Mouse (Mus musculus): Measurements from ENCODE around the gene Zfp213.

Gene Zfp213

DNA sequence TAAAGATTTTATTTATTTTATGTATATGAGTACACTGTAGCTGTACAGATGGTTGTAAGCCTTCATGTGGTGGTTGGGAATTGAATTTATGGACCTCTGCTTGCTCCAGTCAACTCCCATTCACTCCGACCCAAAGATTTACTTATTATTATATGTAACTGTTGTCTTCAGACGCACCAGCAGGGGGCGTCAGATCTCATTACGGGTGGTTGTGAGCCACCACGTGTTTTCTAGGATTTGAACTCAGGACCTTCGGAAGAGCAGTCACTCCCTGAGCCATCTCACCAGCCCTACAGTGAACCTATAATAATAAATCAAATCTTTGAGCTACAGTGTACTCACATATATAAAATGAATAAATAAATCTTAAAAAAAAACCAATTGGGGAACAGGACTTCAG lies 8.0 kb upstream of the Zfp213 start:
- DNase-seq: no peak

DNA sequence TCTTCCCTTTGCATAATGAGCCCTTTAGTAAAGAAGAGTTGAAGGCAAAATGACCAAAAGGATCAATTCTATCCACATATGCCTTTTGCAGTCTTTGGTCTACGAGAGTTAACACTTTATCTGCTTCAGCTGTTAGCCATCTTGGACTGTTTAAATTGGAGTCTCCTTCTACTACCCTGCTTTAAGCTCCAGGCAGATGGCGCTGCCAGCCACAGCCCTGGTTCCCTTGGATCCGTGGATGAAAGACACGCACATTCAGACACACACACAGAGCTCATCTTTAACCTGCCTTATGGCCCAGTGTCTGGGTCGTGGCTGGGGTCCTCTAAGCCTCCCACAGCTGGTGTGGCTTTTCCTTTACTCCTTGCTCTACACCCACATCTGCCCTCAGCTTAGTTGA lies 7.0 kb upstream of the Zfp213 start:
- DNase-seq: no peak

DNA sequence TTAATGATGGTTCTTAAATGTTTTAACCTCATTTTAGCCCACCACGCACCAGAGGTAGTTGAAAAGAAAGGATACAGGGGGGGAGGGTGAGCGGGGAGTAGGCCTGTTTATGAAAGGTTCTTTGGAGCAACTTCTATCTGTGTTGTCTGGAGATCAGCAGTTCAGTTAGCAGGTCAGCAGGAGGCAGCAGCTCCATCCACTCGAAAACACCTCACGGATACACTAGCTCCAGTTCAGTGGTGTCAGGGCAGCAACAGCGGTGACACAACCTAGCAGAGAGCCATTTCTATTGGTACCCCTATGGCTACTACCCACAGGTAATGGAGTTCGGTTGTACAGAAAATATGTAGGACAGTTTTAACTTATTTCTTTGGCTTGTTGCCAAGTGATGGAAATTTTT lies 6.0 kb upstream of the Zfp213 start:
- peak in 1 of 2 experiments; percentile 46 for DNase-seq

DNA sequence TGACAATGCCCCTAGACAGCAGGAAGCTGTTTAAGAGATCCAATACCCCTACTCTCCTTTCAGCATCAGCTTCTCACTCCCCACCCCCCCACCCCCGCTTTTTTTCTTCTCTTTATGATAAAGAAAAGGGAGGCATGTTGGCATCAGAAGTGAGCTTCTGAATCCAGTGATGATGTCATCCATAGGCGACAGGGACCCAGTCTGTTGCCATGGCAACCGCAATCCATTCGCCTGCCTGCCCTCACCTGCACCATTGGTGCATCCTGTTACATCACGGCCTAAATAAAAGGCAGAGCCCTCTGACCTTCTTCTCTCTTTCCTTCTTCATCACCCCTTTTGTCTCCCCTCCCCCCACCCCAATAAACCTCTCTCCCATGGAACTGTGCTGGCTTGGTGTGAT lies 4.3 kb upstream of the Zfp213 start:
- no peak for DNase-seq

DNA sequence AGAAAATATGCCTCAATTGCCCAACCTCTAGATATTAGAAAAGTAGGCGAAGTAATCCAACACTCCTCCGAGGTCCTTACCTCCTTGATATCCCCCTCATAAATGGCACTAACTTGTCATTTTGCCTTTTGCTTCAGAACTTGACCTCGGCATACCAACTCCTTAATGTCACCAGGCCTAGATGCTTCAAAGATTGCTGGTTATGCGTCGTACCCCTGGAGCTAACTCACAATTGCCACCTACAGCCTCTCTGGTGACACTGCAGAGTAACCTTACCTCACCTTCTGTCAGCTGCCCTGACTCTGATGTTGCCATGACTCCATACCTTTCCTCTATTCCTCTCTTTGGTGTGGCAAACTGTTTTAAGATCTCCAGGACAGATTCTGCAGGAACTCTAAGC lies 2.7 kb upstream of the Zfp213 start:
- no peak for DNase-seq

DNA sequence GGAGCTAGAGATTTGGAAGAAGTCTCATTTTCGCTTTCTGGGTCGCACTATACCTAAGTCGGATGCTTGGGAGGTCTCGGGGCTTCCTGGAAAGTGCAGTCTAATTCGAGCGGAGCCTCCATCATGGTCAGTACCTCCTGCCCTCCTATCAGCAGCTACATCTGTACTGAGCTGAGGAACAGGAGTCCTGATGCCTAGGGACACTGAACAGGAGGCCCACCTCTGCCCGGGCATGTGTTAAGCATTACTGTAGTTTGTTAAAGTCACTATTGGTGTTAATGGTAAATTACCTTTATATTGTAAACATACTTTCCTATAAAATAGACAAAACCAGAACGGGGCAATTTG lies 304 bp upstream of the Zfp213 start:
- DNase-seq: no peak

DNA sequence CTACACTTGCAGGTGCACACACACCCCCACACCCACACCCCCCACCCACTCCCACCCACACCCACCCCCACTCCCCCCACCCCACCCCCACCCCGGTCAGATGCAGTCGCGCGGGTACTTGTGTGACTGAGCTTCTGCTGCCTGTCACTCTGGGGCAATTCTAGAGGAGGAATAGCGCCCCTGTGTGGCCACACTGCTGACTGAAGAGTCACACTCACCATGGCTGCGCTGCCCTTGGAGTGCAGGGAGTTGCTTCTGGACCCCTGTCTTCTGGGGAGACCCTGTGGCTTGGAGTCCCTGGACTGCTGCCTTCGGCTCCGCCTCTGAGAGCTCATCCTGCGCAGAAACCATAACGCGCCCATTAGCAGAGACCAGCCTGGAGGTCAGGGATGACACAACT lies 4.3 kb downstream of the Zfp213 start:
- no peak for DNase-seq

DNA sequence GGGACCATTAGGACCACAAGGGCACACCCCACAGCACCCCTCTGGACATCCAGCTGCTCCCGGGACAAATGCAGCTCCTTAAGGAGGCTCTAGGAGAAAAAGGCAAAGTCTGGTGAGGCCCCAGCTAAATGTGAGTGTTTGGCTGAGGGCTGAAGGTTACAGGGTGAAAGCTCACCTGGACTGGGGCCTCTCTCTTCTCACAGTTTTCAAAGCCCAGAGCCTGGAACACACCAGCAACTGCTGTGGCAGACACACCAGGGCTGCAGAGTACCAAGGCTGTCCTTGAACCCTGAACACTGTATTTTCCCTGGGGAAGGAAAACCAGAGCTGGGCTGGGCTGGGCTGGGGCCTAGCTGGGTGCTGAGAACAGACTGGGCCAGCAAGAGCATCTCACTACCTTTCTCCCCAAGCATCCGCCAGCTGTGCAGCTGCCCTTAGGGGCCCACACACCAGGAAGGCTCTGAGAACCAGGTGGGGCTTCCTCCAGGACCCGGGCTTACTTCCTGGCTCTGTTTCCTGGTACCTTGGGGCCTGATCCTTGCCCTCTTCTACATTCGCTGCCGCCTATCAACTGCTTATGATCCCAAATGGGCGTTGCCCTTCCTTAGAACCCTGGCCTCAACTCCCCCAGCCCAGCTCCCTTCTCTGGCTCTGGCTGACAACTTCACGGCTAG lies 8.7 kb downstream of the Zfp213 start:
- no peak for DNase-seq

DNA sequence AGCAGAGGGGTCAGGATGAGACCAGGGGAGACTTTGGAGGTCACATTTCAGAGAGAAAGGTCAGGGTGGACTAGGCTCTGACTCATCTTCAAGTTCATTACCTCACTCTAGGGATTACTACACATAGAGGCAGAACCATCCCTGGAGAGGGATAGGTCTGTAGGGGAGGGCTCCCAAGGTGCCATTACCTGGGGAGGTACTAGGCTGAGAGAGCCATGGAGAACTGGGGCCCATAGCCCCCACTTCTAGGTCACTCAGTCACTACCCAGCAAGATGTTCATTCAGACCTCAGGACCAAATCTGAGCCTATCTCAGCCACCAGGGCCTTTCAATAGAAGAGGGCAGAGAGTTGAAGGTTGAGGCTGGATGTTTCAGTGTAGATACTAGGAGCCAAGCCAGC lies 9.7 kb downstream of the Zfp213 start:
- no peak for DNase-seq

DNA sequence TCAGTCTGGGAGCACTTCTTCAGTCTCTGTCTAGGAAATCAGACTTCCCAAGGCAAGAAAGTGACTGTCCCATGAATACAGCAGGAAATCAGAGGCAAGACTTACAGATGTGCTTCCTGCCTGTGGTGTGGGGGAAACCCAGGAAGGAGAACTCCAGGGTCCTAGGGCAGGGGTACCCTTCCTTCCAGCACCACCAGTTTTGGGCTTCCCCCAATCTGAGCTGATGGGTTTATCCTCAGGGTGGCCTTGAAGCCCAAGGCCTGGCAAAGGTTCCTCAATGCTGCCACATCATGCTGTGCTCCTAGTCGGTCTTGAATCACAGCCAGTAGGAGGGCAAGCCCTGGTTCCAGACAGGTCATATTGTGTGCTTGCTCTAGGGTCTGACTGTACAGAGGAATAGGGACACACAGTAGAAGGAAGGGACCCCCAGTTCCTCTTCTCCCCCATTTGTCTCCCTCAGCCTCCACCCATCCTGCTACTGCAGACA lies 10.4 kb downstream of the Zfp213 start:
- no peak for DNase-seq

DNA sequence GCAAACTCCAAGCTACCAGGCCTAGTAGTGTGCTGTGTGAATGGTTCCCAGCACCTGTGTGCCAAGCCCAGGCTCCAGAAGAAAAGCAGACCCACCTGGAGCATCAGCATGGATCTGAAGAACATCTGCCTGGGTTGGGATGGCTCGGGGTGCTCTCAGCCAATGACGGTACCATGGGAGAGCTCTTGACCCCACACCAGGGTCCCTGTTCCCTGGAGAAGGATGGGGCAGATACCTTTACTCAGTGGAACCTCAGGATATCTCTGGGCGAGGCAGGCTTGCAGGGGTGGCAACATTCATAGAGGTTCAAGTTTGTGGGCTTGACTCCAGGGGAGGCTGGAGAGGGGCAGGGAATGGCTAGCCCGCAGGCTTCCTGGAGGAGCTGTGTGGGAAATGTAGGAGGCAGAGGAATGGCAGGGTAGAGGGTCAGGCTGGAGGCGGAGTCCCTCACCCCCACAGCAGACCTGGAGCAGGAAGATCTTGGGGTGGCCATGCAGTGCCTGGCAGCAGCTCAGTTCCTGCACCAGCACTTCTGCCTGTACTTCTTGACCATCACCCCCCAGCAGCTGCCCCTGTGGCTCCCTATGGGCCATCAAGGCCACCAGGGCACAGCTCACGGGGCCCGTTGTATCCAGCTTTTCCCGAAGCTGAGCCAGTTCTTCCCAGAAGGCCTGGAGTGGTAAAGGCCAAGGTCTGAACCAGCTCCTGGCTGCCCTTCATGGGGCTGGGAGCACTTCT lies 11.0 kb downstream of the Zfp213 start:
- no peak for DNase-seq

DNA sequence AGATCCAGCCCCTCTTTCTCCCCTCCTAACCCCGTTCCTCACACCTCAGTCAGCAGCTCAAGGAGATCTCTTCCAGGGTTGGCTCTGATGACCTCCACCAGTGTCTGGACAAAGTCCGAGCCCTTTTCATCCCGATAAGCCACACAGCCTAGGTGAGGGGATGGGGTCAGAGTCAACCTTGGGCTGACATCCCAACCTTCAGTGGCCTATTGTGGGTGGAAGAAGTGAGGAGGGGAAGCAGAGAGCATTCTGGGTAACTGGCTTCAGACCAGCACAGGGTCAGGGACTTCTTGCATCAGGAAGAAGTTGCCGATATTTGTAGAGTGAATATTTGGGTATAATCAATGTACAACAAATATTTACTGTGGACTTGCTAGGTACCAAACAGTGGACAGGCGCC lies 12.1 kb downstream of the Zfp213 start:
- no peak for DNase-seq

DNA sequence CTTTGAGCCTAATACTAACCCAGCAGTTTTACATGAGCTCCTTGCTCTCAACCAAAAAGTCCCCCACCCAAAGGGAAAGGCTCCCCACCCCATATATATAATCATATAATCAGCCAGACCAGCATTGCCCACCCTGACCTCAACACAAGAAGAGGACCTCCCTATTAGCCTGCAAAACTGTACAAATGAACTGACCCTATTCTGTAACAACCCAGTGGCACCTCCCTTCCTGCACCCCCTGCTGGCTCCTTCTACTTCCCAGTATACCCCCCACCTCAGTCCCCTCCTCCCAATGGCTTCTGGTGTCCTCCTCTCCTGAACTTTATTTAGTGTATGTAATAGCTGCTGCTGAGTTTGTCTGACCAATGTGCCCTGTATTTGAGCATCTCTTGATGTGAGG lies 12.6 kb downstream of the Zfp213 start:
- no peak for DNase-seq

DNA sequence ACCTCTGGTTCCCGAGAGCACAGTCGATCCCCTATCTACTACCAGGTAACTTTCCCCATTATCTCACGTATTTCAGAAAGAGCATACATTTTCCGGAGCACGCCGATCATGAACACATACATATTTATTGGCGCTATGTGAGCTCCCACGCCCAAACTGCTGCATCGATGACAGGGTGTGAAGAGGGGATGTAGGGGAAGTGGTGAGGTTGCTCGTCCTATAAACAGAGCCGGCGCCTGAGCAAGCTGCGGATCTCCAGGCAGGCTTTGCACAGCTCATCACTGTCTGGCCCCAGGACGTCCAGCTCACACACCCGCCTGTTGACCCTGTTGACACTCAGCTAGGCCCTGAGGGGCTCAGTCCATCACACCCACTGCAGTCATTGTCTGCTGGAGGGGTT lies 13.2 kb downstream of the Zfp213 start:
- no peak for DNase-seq

DNA sequence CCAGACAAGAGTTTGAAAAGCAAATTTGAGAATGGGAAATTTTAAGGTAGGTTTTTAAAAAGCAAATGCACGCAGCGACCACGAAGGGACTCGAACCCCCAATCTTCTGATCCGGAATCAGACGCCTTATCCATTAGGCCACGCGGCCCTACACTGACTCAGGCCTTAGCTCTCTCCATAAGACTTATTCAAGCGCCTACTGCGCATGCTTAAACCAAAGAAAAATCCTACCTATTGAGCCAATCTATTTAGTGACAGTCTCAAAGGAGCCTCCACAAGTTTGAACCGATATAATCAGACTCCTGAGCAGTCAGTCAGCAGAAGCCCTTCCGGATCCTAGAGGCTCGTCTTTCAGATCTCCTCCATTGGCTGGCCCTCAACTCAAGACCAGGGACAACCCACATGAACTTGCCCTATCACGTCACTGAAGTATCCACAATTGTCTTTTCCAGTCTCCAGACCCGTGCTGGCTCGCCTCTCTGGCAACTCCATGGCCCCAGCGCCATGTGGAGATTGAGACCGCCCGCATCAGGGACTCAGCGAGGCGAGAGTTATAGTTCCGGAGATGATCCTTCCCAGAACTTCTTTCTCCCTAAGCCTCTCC lies 13.7 kb downstream of the Zfp213 start:
- DNase-seq: peak; percentile 69 to 82

DNA sequence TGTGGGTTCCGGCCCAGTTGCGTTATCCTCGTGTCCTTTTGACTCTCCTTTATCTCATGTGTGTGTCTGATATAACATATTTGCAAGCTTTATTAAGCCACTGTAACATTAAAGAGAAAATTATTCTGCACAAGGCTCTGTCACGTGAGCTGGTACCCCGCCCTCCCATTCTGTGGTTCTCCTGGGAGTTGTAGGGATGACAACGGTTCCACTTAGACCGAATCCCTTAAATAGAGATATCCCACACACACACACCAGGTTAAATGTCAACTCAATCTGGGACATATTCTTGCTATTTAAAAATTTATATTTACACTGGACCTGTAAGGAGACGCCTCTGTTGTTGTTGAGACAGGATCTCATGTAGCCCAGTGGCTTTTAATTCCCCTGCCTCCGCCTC lies 14.6 kb downstream of the Zfp213 start:
- DNase-seq: no peak

DNA sequence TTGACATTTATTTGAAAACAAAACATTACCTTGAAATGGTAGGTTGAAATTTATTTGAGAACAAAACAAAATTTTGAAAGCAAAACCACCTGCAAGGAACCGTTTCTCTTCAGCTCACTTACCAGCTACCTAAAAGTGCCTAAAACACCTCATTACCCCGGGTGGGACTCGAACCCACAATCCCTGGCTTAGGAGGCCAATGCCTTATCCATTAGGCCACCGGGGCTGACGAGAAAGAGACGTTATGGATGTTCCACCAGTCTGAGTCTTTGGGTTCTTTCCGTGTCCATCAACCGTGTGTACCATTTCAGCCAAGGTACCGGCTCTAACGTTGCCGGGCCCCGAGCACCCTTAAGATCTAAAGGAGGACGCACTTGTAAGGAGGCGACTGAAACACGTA lies 15.4 kb downstream of the Zfp213 start:
- DNase-seq: peak; percentile 44 to 65

DNA sequence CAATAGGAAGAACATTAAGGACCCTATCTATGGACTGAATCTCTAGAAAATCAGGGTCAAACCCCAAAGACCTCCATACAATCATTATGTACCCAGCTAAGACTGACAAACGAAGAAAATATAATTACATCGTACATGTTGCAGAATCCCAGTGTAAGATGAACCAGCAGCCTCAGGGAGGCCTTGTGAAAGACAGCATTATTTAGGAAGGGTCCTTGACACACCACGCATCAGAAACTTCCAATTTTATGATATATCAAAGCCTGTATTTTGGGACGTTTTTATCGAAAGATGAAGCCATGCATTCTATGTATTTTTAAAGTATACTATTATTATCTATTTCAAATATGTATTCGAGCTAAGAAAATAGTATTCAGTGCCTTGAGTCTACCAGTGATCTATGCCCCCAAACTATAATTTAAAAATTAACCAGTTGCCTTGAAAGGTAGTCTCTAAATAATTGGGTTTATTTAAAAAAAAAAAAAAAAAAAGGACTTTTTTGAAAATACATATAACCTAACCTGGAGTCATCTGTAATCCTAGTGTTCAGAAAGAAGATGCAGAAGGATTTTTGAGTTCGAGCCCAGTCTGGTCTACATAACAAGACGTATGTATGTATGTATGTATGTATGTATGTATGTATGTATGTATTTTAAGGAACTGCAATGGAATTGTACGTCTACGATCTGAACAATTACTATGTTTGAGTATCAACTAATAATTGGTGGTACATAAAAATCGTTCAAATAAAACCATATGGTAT lies 16.2 kb downstream of the Zfp213 start:
- no peak for DNase-seq

DNA sequence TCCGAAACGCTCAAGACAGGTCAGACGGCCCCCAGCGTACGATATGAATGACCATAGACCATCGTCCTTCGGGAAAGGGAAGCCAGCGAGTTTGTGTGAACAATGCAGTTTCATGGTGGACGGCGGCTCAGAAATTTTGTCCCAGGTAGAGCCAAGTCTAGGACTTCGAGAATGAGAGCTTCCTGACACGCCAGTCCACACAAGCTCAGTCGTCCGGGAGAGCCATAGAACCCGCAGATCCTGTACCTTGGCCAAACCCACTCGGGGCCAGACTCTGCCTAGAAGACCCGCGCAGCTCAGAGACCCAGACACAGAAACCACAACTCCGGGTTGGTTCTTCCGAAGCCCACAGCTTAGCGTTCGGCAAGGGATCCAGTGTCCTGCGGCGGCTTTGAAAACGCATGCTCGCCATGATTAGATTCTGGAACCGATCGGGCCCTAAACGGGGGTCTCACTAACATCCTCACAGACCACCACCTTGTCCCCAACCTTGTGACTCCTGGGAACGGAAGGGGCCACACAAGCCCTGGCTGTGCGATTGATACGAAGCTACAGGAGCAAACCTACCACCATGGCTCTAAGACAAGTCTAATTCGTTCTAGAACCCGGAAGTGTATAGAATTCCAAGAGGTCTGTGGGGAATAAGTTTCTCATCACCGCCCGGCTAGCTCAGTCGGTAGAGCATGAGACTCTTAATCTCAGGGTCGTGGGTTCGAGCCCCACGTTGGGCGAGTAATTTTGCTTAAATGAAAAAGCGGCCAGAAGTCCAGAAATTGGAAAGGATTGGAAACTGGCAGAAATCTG lies 17.1 kb downstream of the Zfp213 start:
- DNase-seq: peak; percentile 51 to 67

DNA sequence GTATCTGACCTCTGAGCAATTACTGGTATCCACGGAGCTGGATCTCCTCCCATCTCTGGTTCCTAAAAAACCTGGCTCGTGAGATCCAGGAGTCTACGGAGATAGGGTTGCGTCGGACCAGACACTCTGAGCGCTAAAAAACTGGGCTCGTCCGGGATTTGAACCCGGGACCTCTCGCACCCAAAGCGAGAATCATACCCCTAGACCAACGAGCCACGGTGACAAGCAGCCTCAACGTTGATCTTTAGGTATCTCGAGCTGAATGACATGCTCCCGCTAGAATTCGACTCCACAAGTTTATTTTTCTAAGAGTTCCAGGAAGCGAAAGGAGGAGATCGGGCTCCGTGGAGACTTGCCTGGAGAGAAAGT lies 17.7 kb downstream of the Zfp213 start:
- peak; percentile 42 to 71 for DNase-seq

DNA sequence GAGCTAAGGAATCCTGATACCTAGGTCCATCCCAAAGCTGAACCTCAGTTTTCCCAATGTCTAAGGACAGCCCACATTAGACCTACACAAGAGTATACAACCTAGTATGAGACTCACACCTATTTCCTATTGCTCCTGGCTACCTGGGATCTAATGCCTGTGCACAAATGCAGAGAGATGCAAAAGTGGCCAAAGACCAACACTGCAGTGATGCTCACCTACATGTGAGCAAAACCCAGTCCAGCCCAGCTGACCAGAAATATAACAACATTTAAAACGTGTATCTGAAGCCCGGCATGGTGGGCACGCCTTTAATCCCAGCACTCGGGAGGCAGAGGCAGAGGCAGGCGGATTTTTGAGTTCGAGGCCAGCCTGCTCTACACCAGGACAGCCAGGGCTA lies 18.2 kb downstream of the Zfp213 start:
- DNase-seq: no peak

DNA sequence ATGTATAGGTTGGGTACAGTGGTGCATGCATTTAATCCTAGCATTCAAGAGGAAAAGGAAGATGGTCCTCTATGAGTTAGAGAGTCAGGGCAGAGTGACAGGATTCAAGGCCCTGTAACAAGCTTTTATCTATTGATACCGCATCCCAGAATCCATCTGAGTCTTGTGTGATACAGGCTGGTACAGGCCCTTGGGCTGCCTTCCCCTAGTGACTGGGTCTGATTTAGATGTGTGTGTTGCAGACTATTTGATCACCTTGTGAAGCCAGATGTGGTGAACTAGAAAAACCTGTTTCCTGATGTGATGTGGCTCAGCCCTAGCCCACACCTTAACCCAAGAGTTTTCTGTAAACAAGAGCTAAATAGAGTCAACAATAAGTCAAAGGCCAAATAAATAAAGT lies 19.3 kb downstream of the Zfp213 start:
- no peak for DNase-seq

DNA sequence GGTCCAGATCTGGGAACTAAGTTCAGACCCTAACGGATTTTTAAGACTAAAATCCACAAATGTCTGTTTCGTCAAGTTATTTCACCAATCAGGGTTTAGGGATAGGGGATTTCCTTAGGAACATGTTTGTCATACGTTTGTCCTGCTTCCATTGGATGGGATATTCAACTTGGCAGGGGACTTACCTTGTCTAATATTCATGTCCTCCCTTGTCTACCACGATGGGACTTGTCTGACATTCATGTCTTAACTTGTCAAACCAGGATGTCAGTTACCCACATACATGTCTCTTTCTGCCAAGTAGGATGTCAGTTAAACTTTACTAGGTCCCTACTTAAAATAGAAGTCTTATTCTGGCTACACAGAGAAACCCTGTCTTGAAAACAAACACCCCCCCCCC lies 20.1 kb downstream of the Zfp213 start:
- DNase-seq: no peak

Measured in thymus, adult 18-20 months (tissue).